Mouse (Mus musculus): ENCODE results near the gene Draxin. TPM values are rescaled to one million over a fixed set of nuclear protein-coding genes. Genes with fewer than 3 reads are reported as not detected.

Gene Draxin
- total and polyA plus RNA-seq, 3 experiments: 0.29 to 0.41 TPM; not detected in 1

DNA sequence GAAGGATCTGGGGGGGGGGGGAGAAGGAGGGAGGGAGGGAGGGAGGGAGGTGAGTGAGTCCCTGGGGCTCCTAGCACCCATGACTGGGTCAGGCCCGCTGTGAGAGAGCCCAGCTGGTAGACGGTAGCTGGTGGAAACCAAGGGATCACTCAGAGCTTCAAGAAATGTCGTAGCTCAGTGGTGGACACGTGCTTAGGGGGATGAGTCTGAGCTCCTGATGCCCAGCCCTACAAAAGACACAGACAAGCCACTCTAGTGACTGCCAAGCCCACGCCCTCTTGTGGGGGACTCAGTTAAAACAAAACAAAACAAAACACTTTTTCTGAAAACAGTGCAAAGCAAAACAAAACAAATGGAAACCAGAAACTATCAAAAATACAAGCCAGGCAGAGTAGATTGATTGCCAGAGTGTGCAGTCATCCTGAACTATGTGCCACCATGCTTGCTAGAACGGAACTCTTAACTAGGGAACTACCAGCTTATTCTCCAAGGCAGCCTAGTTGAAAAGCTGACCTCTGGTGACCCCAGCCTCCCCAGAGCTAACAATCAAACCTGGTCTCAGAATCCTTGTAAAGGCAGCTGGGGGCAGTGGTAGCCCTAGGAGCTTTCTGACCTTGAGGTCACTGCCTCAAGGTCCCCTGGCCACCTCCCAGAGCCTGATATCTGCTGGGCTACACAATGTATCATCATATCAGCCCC lies 64.6 kb downstream of the Draxin start:
- Histone ChIP-seq H3K27me3 (ENCODE audit: control insufficient read depth, insufficient read depth, low read length) (no peaks in the 10 kb centered on the region), H3K4me1 (ENCODE audit: control insufficient read depth, insufficient read depth, low read length) (peaks cover 11% of the 10 kb centered on the region), H3K27ac (peak overlapping the region; percentile 58), H3K79me2 (replicated peaks; ENCODE audit: control insufficient read depth, insufficient read depth, low read length) (no peaks in the 10 kb centered on the region), H3K9ac (ENCODE audit: low read depth, low read length) (no peak overlapping the region), H3K4me3 (no peak overlapping the region), H3K36me3 (ENCODE audit: control insufficient read depth, insufficient read depth, low read length) (no peaks in the 10 kb centered on the region)
- DNase-seq: no peak
- 61% methylated on average over 6 of the region's 6 CpGs for WGBS
- peak; percentile 45 for TF ChIP-seq CTCF (IDR thresholded peaks at IDR 0.05)
- TF ChIP-seq EP300 (IDR thresholded peaks at IDR 0.05; ENCODE audit: insufficient read depth, low read depth, low read length): no peak
- intact Hi-C loops (cut with DNase I): no loop called here

DNA sequence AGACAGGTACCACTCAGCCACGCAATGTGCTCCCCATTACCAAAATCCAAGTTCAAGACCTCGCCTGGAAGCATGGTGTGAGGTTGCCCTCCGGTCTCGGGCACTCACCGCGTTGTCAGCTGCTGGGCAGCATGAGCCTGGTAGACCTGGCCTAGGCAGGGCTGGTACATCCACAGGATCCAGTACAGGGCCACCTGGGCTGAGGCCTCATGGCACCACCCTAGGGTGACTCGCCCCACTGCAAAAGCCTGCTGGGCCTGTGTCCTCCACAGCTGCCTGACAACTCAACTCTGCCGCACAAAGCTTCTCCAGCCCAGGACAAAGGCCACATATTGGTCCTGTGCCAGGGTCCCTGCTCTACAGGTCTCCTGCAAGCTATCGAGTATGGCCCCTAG lies 69.4 kb downstream of the Draxin start:
- TF ChIP-seq POLR2A (IDR thresholded peaks at IDR 0.05; ENCODE audit: insufficient read depth, low read depth, low read length) (no peak), EP300 (IDR thresholded peaks at IDR 0.05; ENCODE audit: insufficient read depth, low read depth, low read length) (no peak), CTCF (IDR thresholded peaks at IDR 0.05) (no peak)
- Histone ChIP-seq H3K36me3 (ENCODE audit: control insufficient read depth, insufficient read depth, low read length) (no peaks in the 10 kb centered on the region; the same call in 1 of the 2 replicates), H3K4me3 (no peak overlapping the region), H3K27ac (no peak overlapping the region), H3K79me2 (replicated peaks; ENCODE audit: control insufficient read depth, insufficient read depth, low read length) (no peaks in the 10 kb centered on the region), H3K9ac (ENCODE audit: low read depth, low read length) (no peak overlapping the region), H3K4me1 (ENCODE audit: control insufficient read depth, insufficient read depth, low read length) (peaks cover 10% of the 10 kb centered on the region), H3K27me3 (ENCODE audit: control insufficient read depth, insufficient read depth, low read length) (no peaks in the 10 kb centered on the region)
- intact Hi-C loops (cut with DNase I): no loop called here
- 89% methylated on average over 9 of the region's 9 CpGs for WGBS
- no peak for DNase-seq

DNA sequence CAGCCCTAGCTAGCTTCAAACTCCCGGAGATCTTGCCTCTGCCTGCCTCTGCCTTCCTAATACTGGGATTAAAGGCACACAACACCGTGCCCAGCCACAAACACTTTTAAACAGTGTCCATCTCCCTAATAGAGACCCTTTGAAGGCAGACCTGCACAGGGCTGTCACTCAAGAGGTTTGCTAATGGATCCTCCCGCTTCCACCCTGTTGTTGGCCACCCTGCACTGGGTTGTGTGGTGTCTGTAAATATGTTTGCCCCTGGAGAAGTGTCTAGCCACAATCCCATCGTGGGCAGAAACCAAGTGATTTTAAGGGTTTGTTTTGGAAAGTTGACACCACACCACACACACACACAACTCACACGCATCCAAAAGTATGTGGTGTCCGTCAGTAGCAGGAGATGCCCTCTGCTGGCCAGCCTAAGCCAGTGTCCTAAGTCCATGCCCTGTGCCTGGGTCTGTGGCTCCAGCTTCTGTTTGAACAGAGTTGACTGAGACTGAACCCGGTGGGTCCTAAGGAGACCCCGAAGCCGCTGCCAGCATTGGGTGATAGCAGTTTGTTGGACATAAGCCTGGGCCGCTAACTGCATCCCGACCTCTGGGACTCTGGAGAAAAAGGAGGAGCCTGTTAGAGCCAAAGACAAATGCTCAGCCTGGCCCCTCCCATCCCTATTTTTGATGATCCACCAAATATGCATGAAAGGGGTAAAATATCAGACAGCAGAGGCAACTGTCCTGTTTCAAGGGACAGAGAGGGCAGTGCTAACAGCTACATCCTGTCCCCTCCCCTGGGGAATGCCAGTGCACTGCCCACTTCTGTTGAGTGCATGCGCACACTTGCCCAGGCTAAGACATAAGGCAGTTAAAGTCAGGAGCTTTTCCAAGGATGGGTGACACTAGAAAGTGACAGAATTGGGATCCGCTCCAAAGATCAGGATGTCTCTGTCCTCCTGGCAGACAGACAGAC lies 70.1 kb downstream of the Draxin start:
- 35% methylated on average over 13 of the region's 13 CpGs for WGBS
- TF ChIP-seq CTCF (IDR thresholded peaks at IDR 0.05) (peak; percentile 74), EP300 (IDR thresholded peaks at IDR 0.05; ENCODE audit: insufficient read depth, low read depth, low read length) (peak; percentile 50; the same call in 1 of the 2 replicates), POLR2A (IDR thresholded peaks at IDR 0.05; ENCODE audit: insufficient read depth, low read depth, low read length) (no peak)
- DNase-seq: peak; percentile 33 to 48
- no peak overlapping the region for H3K9ac ChIP-seq (ENCODE audit: low read depth, low read length)
- H3K79me2 ChIP-seq (replicated peaks; ENCODE audit: control insufficient read depth, insufficient read depth, low read length): no peaks in the 10 kb centered on the region
- H3K27ac ChIP-seq: no peak overlapping the region
- H3K27me3 ChIP-seq (ENCODE audit: control insufficient read depth, insufficient read depth, low read length): no peaks in the 10 kb centered on the region
- intact Hi-C loops (cut with DNase I): no loop called here
- no peak overlapping the region for H3K4me3 ChIP-seq
- H3K4me1 ChIP-seq (ENCODE audit: control insufficient read depth, insufficient read depth, low read length): peaks cover 7% of the 10 kb centered on the region
- H3K36me3 ChIP-seq (ENCODE audit: control insufficient read depth, insufficient read depth, low read length): no peaks in the 10 kb centered on the region; the same call in 1 of the 2 replicates

DNA sequence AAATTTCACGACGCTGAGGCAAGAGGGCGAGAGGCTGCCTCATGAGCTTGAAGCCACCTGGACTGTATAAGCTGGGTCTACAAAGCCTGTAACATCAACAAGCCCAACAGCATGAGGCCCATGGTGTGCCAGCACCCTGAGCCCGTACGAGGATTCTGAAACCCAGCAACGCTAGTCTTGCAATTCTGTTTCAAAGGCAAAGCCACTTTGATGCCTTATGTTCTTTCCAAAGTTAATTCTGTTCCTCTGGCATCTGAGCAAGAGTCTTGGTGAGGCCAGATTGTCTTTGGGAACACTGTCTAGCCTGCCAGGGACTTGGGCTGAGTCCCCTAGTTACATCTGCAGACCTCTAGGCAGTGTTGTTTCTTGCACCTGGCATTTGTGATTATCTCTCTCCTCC lies 71.5 kb downstream of the Draxin start:
- WGBS: 85% methylated on average over 6 of the region's 6 CpGs
- H3K27ac ChIP-seq: no peak overlapping the region

DNA sequence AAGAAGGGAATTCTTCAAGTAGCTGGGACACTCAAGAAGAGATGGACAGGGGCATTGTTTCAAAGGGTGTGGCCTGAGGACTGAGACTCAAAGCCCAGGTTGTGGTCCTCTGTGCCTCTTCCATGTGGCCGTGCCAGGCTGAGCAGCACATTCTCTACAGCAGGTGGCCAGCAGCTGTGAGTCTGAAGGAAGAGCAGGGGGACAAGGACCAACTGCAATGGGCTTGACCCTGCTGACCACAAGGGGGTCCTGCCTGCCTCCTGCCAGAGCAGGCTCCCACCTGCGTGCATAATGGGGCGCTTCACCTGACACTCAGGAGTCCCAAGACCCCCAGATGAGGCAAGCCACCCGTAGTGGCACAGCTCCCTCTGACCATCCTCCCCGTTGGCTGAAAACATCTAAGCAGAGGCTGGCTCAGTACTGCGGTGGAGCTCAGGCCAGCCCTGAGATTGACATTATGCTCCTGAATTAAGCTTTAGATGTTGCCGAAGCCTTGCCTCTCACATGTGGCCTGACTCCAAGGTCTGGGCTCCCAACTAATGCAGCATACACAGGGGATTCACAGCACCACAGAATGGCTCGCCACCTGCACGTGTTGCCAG lies 72.2 kb downstream of the Draxin start:
- H3K9ac ChIP-seq (ENCODE audit: low read depth, low read length): no peak overlapping the region
- no peaks in the 10 kb centered on the region; the same call in 1 of the 2 replicates for H3K36me3 ChIP-seq (ENCODE audit: control insufficient read depth, insufficient read depth, low read length)
- H3K27ac ChIP-seq: no peak overlapping the region
- peaks cover 7% of the 10 kb centered on the region for H3K4me1 ChIP-seq (ENCODE audit: control insufficient read depth, insufficient read depth, low read length)
- WGBS: 88% methylated on average over 9 of the region's 9 CpGs
- no peak overlapping the region for H3K4me3 ChIP-seq
- H3K27me3 ChIP-seq (ENCODE audit: control insufficient read depth, insufficient read depth, low read length): no peaks in the 10 kb centered on the region
- DNase-seq: no peak
- no peak for TF ChIP-seq CTCF (IDR thresholded peaks at IDR 0.05)
- no peak for TF ChIP-seq EP300 (IDR thresholded peaks at IDR 0.05; ENCODE audit: insufficient read depth, low read depth, low read length)
- no peak for TF ChIP-seq POLR2A (IDR thresholded peaks at IDR 0.05; ENCODE audit: insufficient read depth, low read depth, low read length)
- H3K79me2 ChIP-seq (replicated peaks; ENCODE audit: control insufficient read depth, insufficient read depth, low read length): no peaks in the 10 kb centered on the region
- intact Hi-C loops (cut with DNase I): no loop called here

More for the DNA sequence above, 71.5 kb downstream of the Draxin start:
- TF ChIP-seq EP300 (IDR thresholded peaks at IDR 0.05; ENCODE audit: insufficient read depth, low read depth, low read length) (no peak), CTCF (IDR thresholded peaks at IDR 0.05) (no peak), POLR2A (IDR thresholded peaks at IDR 0.05; ENCODE audit: insufficient read depth, low read depth, low read length) (no peak)
- H3K27me3 ChIP-seq (ENCODE audit: control insufficient read depth, insufficient read depth, low read length): no peaks in the 10 kb centered on the region
- DNase-seq: no peak
- no peaks in the 10 kb centered on the region for H3K79me2 ChIP-seq (replicated peaks; ENCODE audit: control insufficient read depth, insufficient read depth, low read length)
- intact Hi-C loops (cut with DNase I): no loop called here
- H3K9ac ChIP-seq (ENCODE audit: low read depth, low read length): no peak overlapping the region
- peaks cover 7% of the 10 kb centered on the region for H3K4me1 ChIP-seq (ENCODE audit: control insufficient read depth, insufficient read depth, low read length)
- no peak overlapping the region for H3K4me3 ChIP-seq
- H3K36me3 ChIP-seq (ENCODE audit: control insufficient read depth, insufficient read depth, low read length): no peaks in the 10 kb centered on the region; the same call in 1 of the 2 replicates
